13 mouse cellular contexts compared by ENCODE assay signal in the genomic region with DNA sequence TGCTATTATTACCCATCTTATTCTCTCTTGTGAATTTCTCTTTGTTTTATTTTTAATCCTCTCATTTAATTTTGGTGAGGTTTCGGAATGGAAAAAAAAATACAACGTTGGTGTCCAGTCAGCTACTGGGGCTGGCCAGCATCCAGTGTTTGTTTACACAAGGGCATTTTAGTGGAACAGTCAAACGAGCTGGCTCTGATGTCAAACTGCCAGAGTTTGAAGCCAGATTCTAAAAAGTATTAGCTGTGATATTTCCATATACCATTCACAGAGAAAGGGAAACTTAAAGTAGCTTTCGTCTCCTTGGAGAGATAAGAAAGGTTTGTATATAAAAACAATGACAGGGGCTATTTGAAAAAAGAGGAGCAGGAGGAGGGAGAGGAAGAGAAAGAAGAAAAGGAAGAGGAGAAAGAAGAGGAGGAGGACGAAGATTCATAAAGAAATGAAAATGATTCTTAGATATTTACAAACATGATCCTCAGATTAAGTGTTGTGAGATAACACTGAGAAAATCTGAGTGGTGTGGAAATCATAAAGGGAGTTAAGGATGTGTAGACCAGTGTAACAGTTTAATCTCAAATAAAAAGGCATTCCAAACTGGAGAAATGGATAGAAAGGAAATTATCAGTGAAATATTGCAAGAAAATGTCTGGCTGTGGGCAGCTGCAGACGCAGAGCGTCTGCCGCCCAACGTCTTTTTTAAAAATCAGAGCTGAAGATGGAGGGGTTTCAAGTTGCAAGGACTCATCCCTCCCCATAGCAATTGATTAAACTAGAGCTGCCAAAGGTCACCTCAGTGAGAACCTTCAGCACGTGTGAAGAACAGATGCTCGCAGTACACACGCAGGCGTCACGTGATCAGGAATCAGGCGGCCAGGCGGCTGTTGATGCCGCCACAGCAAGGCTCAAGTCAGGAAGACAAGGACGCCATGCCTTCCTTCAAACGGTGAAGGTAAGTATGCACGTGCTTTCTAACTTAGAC.
DNase-seq lines count a peak whose midpoint lies in the region; ATAC-seq and TF ChIP-seq lines count a peak whose summit lies in the region.
"Had no signal": no experiment of that assay in that cellular context is flagged by ENCODE, and none has a peak within 500 bp of the region (broad histone marks: within the 10 kb centered on the region; RNA-seq: fewer than 3 reads in every experiment).

No protein-coding gene starts in this region.

- no peak for TF ChIP-seq CTCF in stomach, postnatal 0 days (IDR thresholded peaks at IDR 0.05; ENCODE audit: low read depth)

- 0 out of 2 replicates have a peak overlapping the region, but pooled peaks have one; percentile 16 for H3K4me2 ChIP-seq in stomach, embryonic 14.5 days (replicated peaks; ENCODE audit: low read depth, low read length)
- H3K4me2 ChIP-seq in stomach, postnatal 0 days (replicated peaks; ENCODE audit: low read depth): no peak overlapping the region
- H3K4me2 ChIP-seq in limb, embryonic 14.5 days (replicated peaks; ENCODE audit: low read depth, low read length, severe bottlenecking): no peak overlapping the region
- H3K4me2 ChIP-seq: limb, embryonic 15.5 days; midbrain, embryonic 12.5 days; neural tube, embryonic 13.5 days had no signal

- no peaks in the 10 kb centered on the region for H3K36me3 ChIP-seq in stomach, embryonic 14.5 days (ENCODE audit: control insufficient read depth, insufficient read depth, low read length)
- no peaks in the 10 kb centered on the region for H3K36me3 ChIP-seq in stomach, postnatal 0 days (ENCODE audit: control insufficient read depth, insufficient read depth, low read length)
- H3K36me3 ChIP-seq in limb, embryonic 14.5 days (ENCODE audit: control insufficient read depth, insufficient read depth, low read length): no peaks in the 10 kb centered on the region
- H3K36me3 ChIP-seq: forebrain, embryonic 10.5 days; limb, embryonic 15.5 days; midbrain, embryonic 12.5 days; neural tube, embryonic 13.5 days had no signal

- WGBS in stomach, embryonic 14.5 days: 35% methylated on average over 20 of the region's 20 CpGs
- 37% methylated on average over 20 of the region's 20 CpGs for WGBS in stomach, postnatal 0 days
- WGBS in limb, embryonic 14.5 days: 58% methylated on average over 20 of the region's 20 CpGs

- TF ChIP-seq POLR2A in limb, embryonic 14.5 days (IDR thresholded peaks at IDR 0.05; ENCODE audit: borderline replicate concordance, extremely low read depth, insufficient read depth, insufficient read length): no peak

- H3K27me3 ChIP-seq in stomach, embryonic 14.5 days (ENCODE audit: control insufficient read depth, insufficient read depth, low read length): no peaks in the 10 kb centered on the region
- H3K27me3 ChIP-seq in stomach, postnatal 0 days (ENCODE audit: control insufficient read depth, insufficient read depth, low read length): no peaks in the 10 kb centered on the region
- H3K27me3 ChIP-seq in limb, embryonic 14.5 days (ENCODE audit: control insufficient read depth, insufficient read depth, low read length): no peaks in the 10 kb centered on the region
- H3K27me3 ChIP-seq: limb, embryonic 15.5 days; midbrain, embryonic 12.5 days; neural tube, embryonic 13.5 days had no signal

- H3K9ac ChIP-seq in stomach, embryonic 14.5 days (replicated peaks; ENCODE audit: low read depth, low read length): no peak overlapping the region
- H3K9ac ChIP-seq in stomach, postnatal 0 days (ENCODE audit: low read length): no peak overlapping the region
- H3K9ac ChIP-seq in limb, embryonic 14.5 days (ENCODE audit: low read depth, low read length, severe bottlenecking): no peak overlapping the region
- H3K9ac ChIP-seq: limb, embryonic 15.5 days; midbrain, embryonic 12.5 days; neural tube, embryonic 13.5 days had no signal

- 0 out of 2 replicates have a peak, but pooled peaks cover 5% of the 10 kb centered on the region for H3K4me1 ChIP-seq in stomach, embryonic 14.5 days (ENCODE audit: control insufficient read depth, insufficient read depth, low read length)
- H3K4me1 ChIP-seq in stomach, postnatal 0 days (replicated peaks; ENCODE audit: control insufficient read depth, insufficient read depth): no peaks in the 10 kb centered on the region
- H3K4me1 ChIP-seq in limb, embryonic 14.5 days (ENCODE audit: control insufficient read depth, insufficient read depth, low read length): peaks cover 2% of the 10 kb centered on the region; the same call in 1 of the 2 replicates
- H3K4me1 ChIP-seq: forebrain, embryonic 10.5 days; limb, embryonic 15.5 days had no signal

- no peak for ATAC-seq in stomach, embryonic 14.5 days (ENCODE audit: insufficient number of reproducible peaks, insufficient read depth, low FRiP score, low read depth)
- ATAC-seq in stomach, postnatal 0 days (ENCODE audit: low FRiP score, low TSS enrichment): no peak
- ATAC-seq in limb, embryonic 14.5 days (ENCODE audit: low FRiP score, low read depth): no peak
- no peak for ATAC-seq in CD4-positive, CD25-positive, alpha-beta regulatory T cell, adult 4 months

- no peak for TF ChIP-seq EP300 in stomach, postnatal 0 days (optimal IDR thresholded peaks at IDR 0.05)

- H3K9me3 ChIP-seq in stomach, embryonic 14.5 days (ENCODE audit: control insufficient read depth, low read depth, low read length): no peaks in the 10 kb centered on the region
- H3K9me3 ChIP-seq in stomach, postnatal 0 days (ENCODE audit: control insufficient read depth, low read length): no peaks in the 10 kb centered on the region
- no peaks in the 10 kb centered on the region for H3K9me3 ChIP-seq in limb, embryonic 14.5 days (ENCODE audit: control insufficient read depth, low read length)
- H3K9me3 ChIP-seq: forebrain, embryonic 10.5 days; limb, embryonic 15.5 days; midbrain, embryonic 12.5 days; neural tube, embryonic 13.5 days had no signal

- H3K4me3 ChIP-seq in stomach, embryonic 14.5 days (ENCODE audit: low read depth, low read length): no peak overlapping the region
- no peak overlapping the region for H3K4me3 ChIP-seq in stomach, postnatal 0 days (ENCODE audit: low read depth, low read length)
- no peak overlapping the region for H3K4me3 ChIP-seq in limb, embryonic 14.5 days (replicated peaks; ENCODE audit: low read length)
- H3K4me3 ChIP-seq: forebrain, embryonic 10.5 days; limb, embryonic 15.5 days; midbrain, embryonic 12.5 days; neural tube, embryonic 13.5 days had no signal

- H3K27ac ChIP-seq in stomach, embryonic 14.5 days (ENCODE audit: low read length): no peak overlapping the region
- no peak overlapping the region for H3K27ac ChIP-seq in stomach, postnatal 0 days (replicated peaks)
- no peak overlapping the region for H3K27ac ChIP-seq in limb, embryonic 14.5 days (replicated peaks; ENCODE audit: low read depth, low read length)
- H3K27ac ChIP-seq: forebrain, embryonic 10.5 days; limb, embryonic 15.5 days; midbrain, embryonic 12.5 days; neural tube, embryonic 13.5 days had no signal

- DNase-seq in adrenal gland, adult 2 months: peak; percentile 39
- no peak for DNase-seq in adrenal gland, adult 8-10 months
- no peak for DNase-seq in stomach, postnatal 0 days (ENCODE audit: low spot score)
- DNase-seq in limb, embryonic 14.5 days (ENCODE audit: low spot score): peak; percentile 31
- DNase-seq in layer of hippocampus, adult 9-11 months: no peak
- no peak for DNase-seq in gastrocnemius, adult 18-20 months (ENCODE audit: low spot score)
- DNase-seq: cerebellum, postnatal 36 days had no signal

Comparison
In these comparisons a context has a peak if more than half of its experiments do, and no peak if none do; other contexts are left out.
1. DNase-seq: peak in adrenal gland, adult 2 months (single experiment) and limb, embryonic 14.5 days (single experiment); none in adrenal gland, adult 8-10 months (single experiment), stomach, postnatal 0 days (single experiment), layer of hippocampus, adult 9-11 months (single experiment) and gastrocnemius, adult 18-20 months (single experiment).